Mouse (Mus musculus) E14TG2a.4 (cell line): ENCODE measurements around the gene Snx20.
A peak's percentile ranks its signal among the peaks of the same experiment; 100 is the strongest.

Experiments used
- H3K27me3 ChIP-seq: 2 replicates; pipeline ENCODE4 v1.6.1; 2014; ENCODE audit warnings: low read length, control low read depth; ENCODE audit not compliant: insufficient read depth
- H3K36me3 ChIP-seq: 2 replicates; pipeline ENCODE4 v1.6.1; 2014; ENCODE audit warnings: low read length, control low read depth; ENCODE audit not compliant: insufficient read depth
- H3K4me1 ChIP-seq: replicated peaks from 2 replicates; pipeline ENCODE4 v1.6.1; 2014; ENCODE audit warnings: low read depth, low read length, control low read depth
- H3K4me3 ChIP-seq: replicated peaks from 2 replicates; pipeline ENCODE4 v1.5.1; 2014; ENCODE audit warnings: mild to moderate bottlenecking, low read length
- H3K9me3 ChIP-seq: 2 replicates; pipeline ENCODE4 v1.6.1; 2014; ENCODE audit warnings: low read length, control low read depth
- CTCF ChIP-seq: conservative IDR thresholded peaks from 2 replicates; pipeline ENCODE4 v1.5.1; 2014; ENCODE audit warnings: low read length
- NANOG ChIP-seq: IDR thresholded peaks from 2 replicates; pipeline ENCODE4 v1.6.1; 2014; ENCODE audit warnings: borderline replicate concordance, low read length, mixed read lengths
- POU5F1 ChIP-seq: IDR thresholded peaks from 2 replicates; pipeline ENCODE4 v1.6.1; 2014; ENCODE audit warnings: low read length, borderline replicate concordance

The Snx20 gene

DNA sequence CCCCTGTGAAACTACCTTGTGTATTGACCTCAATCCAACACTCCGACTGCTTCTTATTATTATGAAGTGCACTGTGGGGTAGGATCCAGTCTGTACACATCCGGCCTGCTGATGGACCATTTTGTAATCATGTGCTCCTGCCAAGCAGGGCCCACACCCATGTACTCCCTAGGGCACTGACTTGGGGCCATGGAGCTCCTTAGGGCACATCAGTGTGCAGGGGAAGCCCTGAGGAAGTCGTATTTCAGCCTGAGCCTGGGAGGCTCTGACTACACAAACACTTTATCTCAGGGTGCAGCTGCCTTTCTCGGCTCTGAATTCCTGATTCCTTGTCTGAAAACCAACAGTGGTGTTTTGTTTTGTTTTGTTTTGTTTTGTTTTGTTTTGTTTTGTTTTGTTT lies 5.7 kb downstream of the Snx20 start:
- H3K4me3 ChIP-seq: no peak overlapping the region
- H3K9me3 ChIP-seq: peaks cover 8% of the 10 kb centered on the region; the same call in 1 of the 2 replicates
- H3K27me3 ChIP-seq: peaks cover 37% of the 10 kb centered on the region
- no peaks in the 10 kb centered on the region for H3K36me3 ChIP-seq
- peaks cover 23% of the 10 kb centered on the region for H3K4me1 ChIP-seq
- TF ChIP-seq NANOG (no peak), CTCF (no peak), POU5F1 (no peak)

DNA sequence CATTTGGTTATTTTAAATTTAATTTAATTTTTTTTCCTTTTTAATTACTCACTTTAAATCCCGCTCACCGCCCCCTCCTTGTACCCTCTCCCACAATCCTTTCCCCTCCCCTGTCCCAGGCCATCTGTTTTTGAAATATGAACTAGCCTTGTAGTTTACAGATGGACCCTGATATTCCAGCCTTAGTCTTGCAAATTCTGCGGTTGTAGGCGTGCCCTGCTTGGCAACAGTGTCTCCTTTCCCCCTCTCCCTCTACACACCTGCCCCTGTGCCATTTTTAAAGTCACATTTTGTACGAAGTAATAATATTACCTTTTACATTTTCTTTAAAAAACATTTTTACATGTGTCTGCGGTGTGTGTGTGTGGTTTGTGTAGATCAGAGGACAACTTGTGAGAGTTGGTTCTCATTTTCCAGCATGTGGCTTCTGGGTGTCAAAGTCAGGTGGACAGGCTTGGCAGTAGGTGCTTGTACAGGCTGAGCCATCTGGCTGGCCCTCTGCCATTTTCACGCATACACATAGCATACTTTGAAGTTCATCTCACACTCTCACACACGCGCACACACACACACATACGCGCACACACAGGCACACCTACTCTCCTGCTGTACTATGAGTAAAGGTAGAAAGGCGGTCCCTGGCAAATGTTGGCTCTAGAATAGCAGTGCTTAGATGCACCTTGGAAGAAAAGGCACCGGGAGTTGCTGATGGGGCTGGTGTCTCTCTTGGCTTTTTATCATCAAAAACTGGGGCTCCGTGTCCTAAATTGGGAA lies 7.7 kb downstream of the Snx20 start:
- Histone ChIP-seq H3K4me1 (peaks cover 14% of the 10 kb centered on the region; the same call in 1 of the 2 replicates), H3K4me3 (peak overlapping the region; percentile 81), H3K9me3 (peaks cover 11% of the 10 kb centered on the region; the same call in 1 of the 2 replicates), H3K36me3 (no peaks in the 10 kb centered on the region), H3K27me3 (peaks cover 49% of the 10 kb centered on the region)
- TF ChIP-seq CTCF (no peak), NANOG (no peak), POU5F1 (no peak)

DNA sequence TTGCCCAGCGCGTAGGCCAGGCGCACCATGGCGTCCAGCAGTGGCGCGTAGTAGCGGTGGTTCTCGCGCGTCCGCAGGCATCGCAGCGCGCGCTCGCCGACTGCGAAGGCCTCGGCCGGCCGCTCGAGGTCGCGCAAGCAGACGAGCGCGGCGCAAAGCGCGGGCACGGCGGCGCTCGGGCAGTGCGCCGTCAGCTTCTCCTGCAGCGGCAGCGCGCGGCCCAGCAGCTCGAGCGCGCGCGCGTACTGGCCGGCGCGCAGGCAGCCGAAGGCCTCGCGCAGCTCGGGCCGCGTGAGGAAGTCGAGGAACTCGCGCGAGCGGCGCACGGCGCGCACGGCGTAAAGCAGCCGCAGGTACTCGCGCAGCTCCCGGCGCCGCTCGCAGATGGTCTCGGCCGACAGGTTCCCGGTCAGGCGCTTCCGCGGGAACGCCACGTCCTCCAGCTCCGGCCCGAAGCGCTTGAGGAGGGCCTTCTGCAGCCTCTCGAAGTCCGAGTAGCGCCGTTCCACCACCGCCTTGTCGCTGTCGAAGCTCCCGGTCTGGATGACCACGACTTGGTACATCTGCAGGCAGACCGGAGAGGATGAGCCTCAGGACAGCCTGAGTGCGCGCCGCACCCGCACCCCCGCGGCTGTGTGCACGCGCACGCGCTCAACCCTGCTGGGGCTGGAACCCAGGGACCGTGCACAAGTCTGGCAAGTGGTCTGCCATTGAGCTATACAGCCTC lies 8.5 kb downstream of the Snx20 start:
- H3K27me3 ChIP-seq: peaks cover 56% of the 10 kb centered on the region
- peaks cover 14% of the 10 kb centered on the region; the same call in 1 of the 2 replicates for H3K4me1 ChIP-seq
- no peak for TF ChIP-seq CTCF
- H3K9me3 ChIP-seq: peaks cover 11% of the 10 kb centered on the region; the same call in 1 of the 2 replicates
- H3K36me3 ChIP-seq: no peaks in the 10 kb centered on the region
- H3K4me3 ChIP-seq: peak overlapping the region; percentile 81

DNA sequence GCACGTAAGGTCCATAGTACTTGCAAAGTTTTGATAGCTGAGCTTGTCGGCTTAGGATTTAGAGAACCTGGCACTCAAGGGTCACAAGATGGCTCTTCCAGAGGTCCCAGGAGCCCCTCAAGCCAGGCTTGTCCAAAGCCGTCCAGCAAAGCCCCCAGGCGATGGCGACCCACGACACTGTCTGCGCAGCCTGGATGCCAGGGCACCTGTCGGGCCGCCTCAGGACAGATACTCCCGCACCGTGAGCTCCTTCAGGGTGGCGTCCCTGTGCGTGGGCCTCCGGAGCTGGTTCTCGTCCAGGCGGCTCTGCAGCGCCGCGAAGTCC lies 9.0 kb downstream of the Snx20 start:
- Histone ChIP-seq H3K4me3 (peak overlapping the region; percentile 81), H3K4me1 (peaks cover 14% of the 10 kb centered on the region; the same call in 1 of the 2 replicates), H3K9me3 (peaks cover 11% of the 10 kb centered on the region; the same call in 1 of the 2 replicates), H3K36me3 (no peaks in the 10 kb centered on the region), H3K27me3 (peaks cover 56% of the 10 kb centered on the region)
- no peak for TF ChIP-seq NANOG
- TF ChIP-seq CTCF: no peak
- TF ChIP-seq POU5F1: no peak

DNA sequence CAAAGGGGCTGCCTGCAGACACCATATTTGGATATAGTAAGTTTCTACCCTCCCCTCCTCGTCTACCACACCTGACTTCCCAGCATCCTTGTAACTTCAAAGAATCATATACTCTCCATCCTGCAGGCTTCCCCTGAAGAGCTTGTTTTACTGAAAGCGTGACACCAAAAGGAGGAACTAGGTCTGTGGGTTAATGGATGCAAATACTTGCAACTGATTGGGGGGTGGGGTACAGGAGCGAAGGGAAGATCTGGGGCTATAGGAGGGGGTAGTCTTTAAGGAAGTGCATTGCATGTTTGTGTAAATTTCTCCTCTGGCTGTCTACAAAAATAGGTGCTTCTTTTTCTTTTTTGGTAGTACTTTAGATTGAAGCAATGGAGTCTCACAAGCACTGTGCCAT lies 9.5 kb downstream of the Snx20 start:
- H3K9me3 ChIP-seq: peaks cover 11% of the 10 kb centered on the region; the same call in 1 of the 2 replicates
- peaks cover 11% of the 10 kb centered on the region; the same call in 1 of the 2 replicates for H3K4me1 ChIP-seq
- H3K36me3 ChIP-seq: no peaks in the 10 kb centered on the region
- no peak for TF ChIP-seq POU5F1
- no peak for TF ChIP-seq CTCF
- TF ChIP-seq NANOG: no peak
- peak overlapping the region; percentile 81 for H3K4me3 ChIP-seq
- H3K27me3 ChIP-seq: peaks cover 56% of the 10 kb centered on the region

DNA sequence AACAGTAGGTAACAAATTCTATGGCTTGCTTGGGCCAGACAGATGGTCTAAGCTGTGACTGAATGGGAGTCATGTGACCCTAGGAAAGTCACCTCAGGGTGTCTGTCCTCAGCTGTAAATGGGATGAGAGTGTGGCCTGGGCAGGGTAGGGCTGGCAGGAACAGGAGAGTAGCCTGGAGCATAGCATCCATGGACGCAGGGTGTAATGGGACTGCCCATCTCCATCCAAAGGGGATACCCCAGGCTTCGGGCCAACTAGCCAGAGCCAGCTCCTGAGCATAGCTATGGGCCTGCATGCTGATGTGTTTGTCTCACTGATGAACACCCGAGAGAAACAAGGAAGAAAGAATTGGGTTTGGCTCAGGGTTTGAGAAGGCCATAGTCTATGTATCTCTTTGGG lies 11.7 kb downstream of the Snx20 start:
- Histone ChIP-seq H3K27me3 (peaks cover 59% of the 10 kb centered on the region), H3K36me3 (no peaks in the 10 kb centered on the region), H3K9me3 (peaks cover 11% of the 10 kb centered on the region; the same call in 1 of the 2 replicates), H3K4me1 (peaks cover 8% of the 10 kb centered on the region; the same call in 1 of the 2 replicates), H3K4me3 (no peak overlapping the region)
- no peak for TF ChIP-seq NANOG
- TF ChIP-seq POU5F1: no peak
- TF ChIP-seq CTCF: no peak

DNA sequence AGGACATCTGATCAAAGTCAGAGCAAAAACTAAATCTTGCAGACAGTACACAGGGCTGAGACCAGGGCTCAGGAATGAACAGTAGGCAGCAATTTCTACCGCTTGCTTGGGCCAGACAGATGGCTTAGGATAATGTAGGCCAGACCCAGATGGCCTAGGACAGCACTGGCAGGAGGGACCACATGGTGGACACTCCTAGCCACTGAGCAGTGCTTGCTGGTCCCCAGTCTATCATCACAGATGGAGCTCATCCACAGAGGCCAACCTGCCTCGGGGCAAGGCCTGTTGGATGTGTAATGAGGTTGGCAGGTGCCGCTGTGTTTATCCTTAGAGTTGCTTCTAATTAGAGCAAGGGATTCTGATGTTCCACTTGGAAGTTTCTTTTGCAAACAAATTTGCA lies 12.6 kb downstream of the Snx20 start:
- Histone ChIP-seq H3K4me3 (no peak overlapping the region), H3K4me1 (peaks cover 4% of the 10 kb centered on the region; the same call in 1 of the 2 replicates), H3K36me3 (no peaks in the 10 kb centered on the region), H3K27me3 (peaks cover 54% of the 10 kb centered on the region), H3K9me3 (peaks cover 11% of the 10 kb centered on the region; the same call in 1 of the 2 replicates)
- no peak for TF ChIP-seq NANOG
- TF ChIP-seq POU5F1: no peak
- TF ChIP-seq CTCF: no peak

DNA sequence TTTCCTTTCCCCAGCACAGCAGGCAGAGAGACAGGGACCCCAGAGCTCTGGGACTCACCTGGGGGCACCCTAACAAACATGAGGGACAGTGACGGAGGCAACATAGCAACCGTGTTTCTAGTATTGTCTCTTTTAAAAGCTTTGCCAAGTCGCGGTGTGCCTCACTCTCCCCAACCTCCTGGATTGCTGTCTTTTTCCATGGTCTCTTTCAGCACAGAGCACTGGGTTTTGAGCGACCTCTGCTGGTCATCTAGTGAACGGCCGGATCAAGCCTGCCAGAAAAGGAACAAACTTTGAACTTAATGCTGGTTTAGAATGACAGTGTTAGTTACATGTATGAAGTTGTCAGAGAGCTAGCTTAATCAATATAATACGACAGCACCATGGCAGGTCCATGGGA lies 14.5 kb downstream of the Snx20 start:
- Histone ChIP-seq H3K4me1 (no peaks in the 10 kb centered on the region), H3K36me3 (no peaks in the 10 kb centered on the region), H3K27me3 (peaks cover 50% of the 10 kb centered on the region), H3K4me3 (no peak overlapping the region), H3K9me3 (peaks cover 5% of the 10 kb centered on the region; the same call in 1 of the 2 replicates)
- TF ChIP-seq NANOG (no peak), CTCF (peak; percentile 39)
